Mouse (Mus musculus): ENCODE data around the gene Cand1.

Gene Cand1

DNA sequence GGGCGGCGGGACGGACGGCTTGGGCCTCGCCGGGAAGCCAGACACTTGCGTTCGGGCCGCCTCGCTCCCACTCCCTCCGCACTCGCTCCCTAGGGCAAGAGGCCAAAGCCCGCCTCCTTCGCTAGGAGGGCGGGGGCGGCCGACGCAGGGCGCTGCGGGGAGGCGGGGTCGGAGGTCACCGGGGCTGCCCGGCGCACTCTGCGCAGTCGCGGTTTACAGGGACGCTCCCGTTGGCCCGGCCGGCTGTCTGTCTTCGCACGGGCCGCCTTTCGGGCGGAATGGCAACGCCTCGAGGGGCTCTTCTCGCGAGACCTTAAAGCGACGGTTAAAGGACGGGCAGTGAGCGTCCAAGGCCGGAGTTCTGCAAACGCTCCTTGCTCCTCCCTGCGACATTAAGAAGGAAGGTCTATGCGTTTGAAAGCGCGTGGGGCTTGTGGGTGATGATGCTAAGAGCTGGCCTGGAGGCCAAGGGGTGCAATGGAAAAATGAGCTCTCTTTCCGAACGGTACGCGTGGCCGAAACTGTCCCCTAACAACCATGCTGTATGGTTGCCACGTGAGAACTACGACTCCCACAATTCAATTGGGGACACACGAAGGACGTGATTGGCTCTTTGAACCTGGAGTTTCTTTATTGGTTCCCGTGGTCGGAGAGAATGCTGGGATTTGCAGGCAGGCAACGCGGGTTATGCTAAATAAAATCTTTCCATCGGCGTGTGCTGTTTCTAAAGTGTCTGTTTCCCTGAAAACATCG lies at the start of gene Cand1:
Cand1 (minus strand) TSS at position 87 of the 753 bp plus-strand sequence.
- peak; percentile 96 for DNase-seq (ENCODE audit: low read depth, low spot score)

DNA sequence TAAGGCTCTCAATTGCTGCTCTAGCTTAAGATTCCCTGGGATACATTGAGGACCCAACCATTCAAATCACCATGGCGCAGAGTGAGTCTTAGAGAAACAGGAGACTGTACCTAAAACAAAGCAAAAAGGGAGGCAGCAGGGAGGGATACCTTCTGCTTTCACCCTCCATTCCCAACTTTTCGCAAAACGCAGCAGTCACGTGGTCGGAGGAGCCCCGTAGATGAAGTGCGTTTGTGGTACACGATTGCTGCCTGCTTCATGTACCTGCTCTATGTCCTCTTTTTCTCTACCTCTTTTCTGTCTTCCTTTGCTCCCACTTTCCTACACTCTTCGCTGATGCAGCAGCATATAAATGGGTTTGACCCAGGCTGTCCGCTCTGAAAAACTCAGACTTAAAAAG lies 39.0 kb upstream of the Cand1 start:
- no peak for DNase-seq (ENCODE audit: low read depth, low spot score)

DNA sequence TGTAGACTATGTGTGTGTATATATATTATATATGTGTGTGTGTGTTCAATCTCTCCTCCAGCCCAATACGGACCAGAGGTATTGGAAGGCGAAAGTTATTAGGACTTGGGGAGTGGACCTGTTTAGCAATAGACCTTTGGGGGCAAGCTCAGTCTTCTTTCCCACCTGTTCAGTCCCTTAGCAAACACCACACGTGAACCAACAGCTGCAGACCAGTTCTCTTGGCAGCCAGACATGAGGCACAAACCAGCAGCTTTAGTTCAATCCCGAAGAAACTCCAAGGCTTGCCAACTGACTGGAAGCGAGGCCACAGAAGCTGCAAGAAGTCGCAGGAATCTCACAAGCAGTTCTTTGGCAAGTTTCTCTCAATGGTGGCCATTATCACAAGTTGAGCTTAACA lies 34.5 kb upstream of the Cand1 start:
- DNase-seq (ENCODE audit: low read depth, low spot score), result no peak

DNA sequence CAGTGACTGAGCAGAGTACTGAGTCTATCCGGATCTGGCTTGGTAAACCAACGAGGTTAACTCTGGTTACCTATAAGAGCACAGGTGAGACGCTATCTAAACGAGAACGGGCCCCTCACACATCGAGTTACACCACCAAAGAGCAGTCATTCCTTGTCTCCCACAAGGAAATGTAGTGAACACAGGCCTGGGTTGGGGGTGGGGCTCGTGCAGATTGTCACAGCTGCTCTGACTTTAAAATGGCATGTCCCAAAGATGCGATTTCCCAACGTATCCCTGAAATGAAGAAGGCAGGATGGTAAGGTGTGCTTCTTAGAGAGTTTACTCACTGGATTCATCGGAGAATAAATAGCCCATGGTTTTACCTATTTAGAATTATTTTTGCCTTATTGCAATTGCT lies 32.7 kb upstream of the Cand1 start:
- DNase-seq (ENCODE audit: low read depth, low spot score), result no peak

DNA sequence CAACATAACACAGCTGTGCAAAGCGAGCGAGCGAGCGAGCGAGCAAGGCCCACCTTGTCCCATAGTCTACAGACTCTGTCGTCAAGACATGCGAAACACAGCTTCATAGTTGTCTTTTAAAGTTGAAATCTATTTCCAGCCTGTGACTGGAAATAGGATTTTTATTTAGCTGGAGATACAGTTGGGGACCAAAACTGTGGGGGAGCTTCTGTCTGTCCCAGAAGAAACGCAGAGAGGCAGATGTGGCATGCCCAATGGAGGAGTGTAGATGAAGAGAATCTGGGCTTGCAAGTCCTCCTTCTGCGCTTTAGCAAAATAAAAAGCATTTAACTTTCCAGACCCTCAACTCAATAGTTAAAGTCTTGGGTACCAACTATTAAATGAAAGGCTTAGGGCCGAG lies 32.1 kb upstream of the Cand1 start:
- DNase-seq (ENCODE audit: low read depth, low spot score), result no peak

DNA sequence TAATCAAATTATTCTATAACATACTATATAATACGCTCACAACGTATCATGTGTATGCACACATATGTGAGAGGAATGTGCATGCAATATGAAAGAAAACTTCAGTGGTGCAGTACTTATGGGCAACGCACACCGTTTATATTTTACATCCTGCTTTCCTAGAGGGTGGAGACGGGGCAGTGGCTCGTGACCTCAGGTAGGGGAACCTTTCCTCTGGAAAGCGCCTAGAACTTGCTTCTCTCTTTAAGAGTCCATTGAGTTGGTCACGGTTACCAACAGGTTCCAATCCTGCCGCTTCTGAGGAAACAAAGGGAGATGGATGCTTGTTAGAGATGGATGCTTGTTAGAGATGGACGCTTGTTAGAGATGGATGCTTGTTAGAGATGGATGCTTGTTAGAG lies 31.2 kb upstream of the Cand1 start:
- no peak for DNase-seq (ENCODE audit: low read depth, low spot score)

DNA sequence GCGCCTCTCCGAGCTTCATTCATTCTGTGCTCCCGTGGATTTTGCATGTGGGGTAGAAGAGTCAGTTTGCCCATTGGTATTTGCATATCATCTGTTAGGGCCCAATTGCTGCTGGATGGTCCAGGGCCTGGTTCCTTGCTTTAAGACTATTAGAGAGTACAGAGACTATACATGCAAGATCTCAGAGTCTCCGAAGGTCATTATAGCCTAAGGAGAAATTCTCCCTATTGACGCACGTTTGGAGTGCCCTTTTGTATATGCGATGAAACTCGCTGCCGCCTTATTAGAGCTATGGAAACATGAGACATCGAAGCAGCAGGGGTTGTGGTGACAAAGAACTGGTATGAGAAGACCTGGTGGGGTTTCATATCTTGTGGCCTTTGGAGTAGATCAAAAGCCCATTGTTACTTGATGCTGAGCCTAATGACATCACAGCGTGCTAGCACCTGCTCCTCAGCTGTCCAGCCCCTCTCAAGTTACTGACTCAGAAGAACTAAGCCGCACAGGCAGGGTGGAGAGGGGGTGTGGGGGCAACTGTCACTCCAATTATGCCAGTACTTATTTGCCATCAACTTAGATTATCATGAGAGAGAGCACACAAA lies 30.6 kb upstream of the Cand1 start:
- no peak for DNase-seq (ENCODE audit: low read depth, low spot score)

DNA sequence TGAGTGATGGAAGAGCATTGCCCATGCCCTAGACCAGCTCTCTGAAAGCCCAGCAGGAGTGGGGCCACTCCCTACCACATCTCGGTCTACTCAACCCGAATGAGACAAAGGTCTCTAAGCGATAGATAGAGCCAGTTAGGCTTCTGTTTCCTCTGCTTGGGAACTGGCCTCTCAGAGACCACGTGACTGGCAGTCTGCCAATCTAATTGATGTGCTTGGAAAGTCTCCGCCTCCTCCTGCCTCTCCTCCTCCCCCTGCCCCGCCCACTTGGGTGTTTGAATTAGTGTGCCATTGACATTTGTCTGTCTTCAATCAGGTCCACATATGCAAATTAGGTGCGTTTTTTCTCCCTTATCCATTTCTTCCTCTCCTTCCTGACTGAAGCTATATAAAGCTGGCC lies 24.9 kb upstream of the Cand1 start:
- DNase-seq (ENCODE audit: low read depth, low spot score), result no peak

DNA sequence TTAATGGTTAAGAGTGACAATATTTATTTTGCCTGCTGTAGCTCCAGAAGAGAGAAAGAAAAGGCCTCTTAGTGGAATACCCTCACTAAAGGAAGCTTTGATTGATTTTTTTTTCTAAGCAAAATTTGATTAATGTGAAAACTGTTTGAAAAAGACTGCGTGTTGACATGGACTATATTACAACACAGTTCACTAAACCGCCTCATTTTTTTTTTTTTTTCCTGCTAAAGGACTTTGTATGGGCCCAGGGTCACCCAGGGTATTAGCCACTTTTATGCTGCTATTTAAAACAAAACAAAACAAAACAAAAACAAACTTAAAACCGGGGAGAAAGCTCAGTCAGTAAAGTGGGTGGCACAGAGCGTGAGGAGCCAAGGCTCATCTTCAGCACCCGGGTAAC lies 23.0 kb upstream of the Cand1 start:
- no peak for DNase-seq (ENCODE audit: low read depth, low spot score)

DNA sequence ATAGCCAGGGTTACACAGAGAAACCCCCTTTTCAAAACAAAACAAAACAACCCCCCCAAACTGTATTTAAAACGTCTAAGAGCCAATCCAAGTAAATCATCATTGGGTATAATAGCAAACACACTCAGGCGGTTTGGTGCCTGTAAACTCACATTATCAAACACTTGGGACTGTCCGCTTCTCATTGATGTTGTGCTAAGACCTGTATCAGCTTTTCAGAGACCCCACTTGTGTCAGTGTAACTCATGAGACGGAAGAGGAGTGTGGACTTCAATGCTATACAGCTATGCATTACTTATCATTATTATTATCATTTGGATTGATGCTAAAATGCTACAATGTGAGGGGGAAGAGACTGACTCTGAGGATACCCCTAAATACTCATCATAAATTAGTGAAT lies 18.0 kb upstream of the Cand1 start:
- no peak for DNase-seq (ENCODE audit: low read depth, low spot score)

DNA sequence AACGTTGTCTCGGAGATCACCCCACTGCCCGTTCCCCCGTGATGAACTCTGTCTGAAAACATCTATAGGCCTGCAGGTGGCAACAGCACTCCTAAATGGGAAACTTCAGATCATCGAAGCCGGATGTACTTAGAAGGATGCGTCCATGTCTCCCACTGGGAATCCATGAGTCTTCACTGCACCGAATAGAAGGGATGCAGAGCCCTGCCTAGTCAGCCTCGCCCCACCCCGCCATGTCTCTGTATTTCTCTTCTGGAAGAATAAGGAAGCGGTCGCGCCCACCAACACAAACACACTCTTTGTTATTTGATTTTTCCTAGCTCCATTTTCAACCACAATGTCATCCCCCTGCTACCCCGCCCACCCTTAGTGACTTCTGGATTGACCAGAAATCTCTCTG lies 4.3 kb upstream of the Cand1 start:
- DNase-seq (ENCODE audit: low read depth, low spot score), result no peak

DNA sequence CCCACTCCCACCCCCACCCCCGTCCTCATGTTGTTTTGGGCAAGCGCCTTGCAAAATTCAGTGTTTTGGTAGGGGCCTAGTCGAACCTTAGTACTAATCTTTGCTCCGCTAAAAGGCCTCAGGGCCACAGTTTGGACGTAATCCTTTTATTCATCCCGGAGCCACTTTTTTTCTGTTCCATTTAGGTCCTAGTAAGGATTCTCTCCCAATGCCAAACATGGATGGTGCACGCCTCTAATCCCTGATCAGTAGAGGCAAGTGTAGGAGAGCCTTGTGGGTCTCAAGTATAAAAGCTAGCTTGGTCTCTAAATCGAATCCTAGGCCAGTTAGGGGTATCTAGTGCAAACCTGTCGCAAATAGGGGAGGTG lies 851 bp upstream of the Cand1 start:
- DNase-seq (ENCODE audit: low read depth, low spot score), result no peak

DNA sequence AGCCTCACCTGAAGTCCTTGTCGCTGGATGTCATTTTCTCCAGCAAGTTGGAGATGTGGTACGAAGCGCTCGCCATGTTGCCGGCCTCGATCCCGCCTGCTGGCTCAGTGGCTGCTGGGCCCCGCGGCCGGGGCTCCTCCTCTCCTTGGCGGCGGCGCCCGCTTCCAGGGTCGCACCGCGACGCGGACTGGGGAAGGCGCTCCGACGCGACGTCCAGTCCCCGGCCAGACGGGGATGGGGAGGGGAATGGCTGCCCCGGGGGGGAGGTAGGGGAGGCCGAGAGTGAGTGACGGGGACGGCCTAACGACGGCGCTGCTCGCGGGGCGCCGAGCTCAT lies 254 bp downstream of the Cand1 start:
- no peak for DNase-seq (ENCODE audit: low read depth, low spot score)

DNA sequence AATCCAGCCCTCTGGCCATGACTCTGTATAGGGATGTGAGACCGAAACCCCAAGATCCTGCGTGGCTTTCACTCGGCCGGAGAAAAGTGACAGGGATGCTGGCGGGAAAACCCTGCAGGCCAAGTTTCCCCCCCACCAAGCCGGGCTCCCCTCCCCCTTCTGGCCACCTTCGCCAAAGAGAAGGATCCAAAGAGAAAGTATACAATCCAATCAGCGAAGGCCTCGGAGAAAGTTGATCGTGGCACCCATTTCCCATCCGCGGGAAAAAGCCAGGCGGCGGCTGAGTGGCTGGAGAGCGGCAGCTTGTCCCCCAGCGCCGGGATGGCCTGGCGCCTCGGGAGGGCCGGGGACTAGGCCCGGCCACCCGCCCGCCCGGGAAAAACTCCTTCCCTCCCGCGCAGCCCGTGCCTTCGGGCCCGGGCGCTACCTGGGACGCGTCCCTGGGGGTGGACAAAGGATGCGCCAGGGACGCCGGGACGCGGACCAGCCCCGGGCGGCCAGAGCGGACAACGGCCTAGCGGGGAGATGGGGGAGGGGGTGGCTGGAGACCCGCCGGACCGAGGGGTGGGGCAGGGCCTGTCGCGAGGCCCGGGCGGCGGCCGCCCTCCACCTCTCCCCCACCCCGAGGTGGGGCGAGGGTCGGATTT lies 747 bp downstream of the Cand1 start:
- DNase-seq (ENCODE audit: low read depth, low spot score), result peak; percentile 28

DNA sequence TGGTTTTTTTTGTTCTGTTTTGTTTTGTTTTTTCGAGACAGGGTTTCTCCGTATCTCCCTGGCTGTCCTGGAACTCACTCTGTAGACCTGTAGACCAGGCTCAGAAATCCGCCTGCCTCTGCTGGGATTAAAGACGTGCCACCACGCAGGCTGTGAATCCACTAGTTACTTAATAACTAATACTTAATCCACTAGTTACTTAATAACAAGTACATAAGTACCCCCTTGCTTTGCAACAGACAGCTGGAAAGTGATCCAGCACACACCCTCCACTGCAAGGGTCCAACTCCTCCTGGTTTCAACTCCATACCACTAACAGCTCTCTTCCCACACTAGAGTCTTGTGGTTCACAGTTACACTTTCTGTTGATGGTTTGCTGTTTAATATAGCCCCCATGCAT lies 8.3 kb downstream of the Cand1 start:
- DNase-seq (ENCODE audit: low read depth, low spot score), result no peak

DNA sequence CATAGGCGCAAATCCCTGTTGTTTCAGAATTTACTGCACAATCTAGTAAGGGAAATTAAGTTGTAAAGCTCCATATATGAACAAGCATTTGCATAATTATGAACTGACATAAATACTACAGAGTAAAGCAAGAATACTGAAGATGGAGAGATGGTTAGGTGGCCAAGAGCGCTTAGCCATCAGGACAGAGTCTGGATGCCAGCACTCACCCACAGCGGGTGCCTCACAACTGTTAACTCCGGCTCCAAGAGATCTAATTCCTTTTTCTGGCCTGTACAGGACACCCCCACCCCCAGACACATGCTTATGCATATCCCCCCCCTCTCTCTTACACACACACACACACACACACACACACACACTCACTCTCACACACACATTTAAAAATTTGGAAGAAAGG lies 9.2 kb downstream of the Cand1 start:
- no peak for DNase-seq (ENCODE audit: low read depth, low spot score)

DNA sequence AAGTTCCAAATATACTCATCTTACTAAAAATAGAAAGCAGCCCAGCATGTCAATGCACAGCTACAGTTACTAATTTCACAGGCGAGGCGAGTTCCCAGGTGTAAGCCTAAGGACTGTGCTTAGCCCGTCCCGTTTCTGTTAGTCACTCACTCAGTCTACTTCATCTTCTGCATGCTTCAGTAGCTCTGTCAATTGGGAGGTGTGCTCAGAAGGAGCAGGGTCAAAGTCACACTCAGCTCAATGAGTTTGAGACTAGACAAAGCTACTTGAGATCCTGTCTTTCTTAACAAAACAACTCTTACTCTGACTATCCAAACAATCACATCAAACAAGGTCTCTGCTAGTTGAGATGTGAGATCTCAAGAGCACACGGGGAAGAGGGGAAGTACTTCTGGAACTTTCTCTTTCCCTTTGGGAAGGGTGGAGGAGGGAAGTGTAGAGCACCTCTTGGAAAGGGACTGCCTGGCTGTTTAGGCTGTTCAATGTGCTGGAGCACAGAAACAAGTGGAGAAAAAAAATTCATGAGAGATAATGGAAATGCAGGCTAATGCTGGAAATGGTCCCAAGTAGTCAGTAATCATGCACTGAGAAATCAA lies 9.7 kb downstream of the Cand1 start:
- DNase-seq (ENCODE audit: low read depth, low spot score), result no peak

DNA sequence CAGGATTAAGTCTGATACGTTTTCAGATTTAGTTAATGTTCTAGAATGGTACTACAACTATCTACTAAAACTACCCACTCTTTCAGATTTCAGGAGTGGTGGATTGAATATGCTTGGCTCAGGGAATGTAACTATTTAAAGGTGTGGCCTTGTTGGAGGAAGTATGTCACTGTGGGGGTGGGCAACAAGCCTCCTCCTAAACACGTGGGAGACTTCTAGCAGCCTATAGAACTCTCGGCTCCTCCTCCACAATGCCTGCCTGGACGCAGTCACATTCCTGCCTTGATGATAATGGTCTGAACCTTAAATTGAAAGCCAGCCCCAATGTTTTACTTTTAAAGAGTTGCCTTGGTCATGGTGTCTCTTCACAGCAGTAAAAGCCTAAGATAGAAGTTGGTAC lies 16.2 kb downstream of the Cand1 start:
- DNase-seq (ENCODE audit: low read depth, low spot score), result no peak

DNA sequence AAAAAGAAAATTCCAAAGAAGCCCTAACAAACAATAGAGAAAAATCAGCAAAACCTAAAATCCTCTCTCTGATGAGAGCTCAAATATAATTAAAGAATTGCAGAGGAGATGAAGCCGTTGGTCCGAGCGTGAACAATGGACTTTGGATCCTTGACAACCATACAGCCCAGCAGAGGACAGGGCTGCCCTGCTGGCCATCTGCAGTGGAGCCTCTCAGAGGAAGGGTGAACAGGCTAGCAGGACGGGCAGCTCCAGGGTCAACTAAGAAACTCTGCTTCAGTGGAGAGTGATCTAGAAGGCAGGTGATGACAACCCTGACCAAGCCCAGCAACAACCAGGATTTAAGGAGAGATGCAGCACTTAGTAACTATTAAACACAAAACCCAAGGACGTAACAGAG lies 18.2 kb downstream of the Cand1 start:
- DNase-seq (ENCODE audit: low read depth, low spot score), result no peak

DNA sequence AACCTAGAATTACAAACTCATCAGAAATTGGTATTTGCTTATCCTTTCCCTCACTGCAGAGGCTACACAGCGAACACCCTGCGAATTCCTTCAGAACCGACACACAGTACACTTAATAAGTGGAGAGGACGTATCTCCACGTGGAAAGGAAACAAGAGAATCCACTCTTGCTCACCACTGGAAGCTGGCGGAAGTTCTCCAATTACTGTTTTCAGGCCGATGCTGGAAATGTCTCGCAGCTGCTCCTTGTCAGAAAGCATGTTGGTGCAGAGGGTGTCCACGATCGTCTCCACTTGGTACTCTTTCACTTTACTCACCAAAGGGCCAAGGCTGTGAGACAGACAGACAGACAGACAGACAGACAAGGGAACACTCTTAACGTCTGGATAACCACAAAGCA lies 20.4 kb downstream of the Cand1 start:
- no peak for DNase-seq (ENCODE audit: low read depth, low spot score)

DNA sequence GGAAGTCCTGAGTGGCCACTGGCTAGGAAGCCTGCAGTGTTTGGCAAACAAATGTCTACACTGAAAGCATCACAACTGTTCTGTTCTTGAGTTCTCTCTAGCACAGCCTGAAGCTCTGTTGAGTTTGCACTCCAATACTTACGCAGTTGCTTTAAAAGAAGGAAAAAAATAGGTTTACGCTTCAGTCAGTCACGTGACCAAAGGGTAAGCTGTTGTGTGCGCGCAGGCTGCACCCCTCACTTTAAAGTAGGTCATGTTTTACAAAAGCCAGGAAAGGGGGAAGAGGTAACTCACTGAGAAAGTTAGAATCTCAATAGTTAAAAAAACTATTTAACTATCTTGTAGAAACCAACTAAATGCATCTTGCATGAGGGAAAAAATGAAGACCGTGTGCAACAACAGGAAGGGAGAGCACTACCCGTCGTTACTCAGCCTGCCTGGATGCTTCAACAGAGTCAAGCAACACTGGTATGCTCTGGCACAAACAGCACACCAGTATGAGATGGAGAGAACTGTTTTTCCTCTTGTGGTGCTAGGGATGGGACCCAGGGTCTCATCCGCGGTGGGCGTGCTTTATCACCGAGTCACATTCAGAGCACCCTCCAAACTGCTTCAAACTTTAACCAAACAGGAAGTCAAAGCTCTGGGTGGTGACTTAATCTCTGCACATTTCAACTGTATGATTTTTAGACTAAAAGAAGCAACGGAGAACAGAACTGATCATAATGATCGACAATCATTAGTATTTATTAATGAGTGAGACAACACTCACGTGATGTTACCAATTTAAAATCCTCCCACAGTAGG lies 21.4 kb downstream of the Cand1 start:
- DNase-seq (ENCODE audit: low read depth, low spot score), result no peak

DNA sequence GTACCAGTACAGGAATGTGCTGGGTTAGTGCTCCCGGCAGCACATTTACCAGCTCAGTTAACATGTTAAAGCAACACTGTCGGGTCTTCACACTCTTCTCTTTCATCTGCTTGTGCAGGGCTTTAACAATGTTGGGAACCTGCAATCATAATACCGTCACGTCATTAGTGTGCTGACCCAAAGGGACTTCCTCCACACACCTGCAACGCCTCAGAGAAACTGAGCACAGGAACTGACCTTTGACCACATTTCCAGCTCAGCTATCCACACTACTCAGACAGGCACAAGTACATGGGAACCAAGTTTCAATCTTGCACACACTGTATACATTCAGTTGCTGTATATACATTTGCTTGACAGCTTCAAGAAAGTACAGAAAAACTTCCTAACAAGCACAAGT lies 27.4 kb downstream of the Cand1 start:
- no peak for DNase-seq (ENCODE audit: low read depth, low spot score)

Data from c-Kit-negative CD71-positive TER-119-positive erythroid progenitor cells, embryonic 14.5 days (primary cell).